Mouse (Mus musculus) embryo, embryonic 10.5 days (tissue): ENCODE data around the gene Slc25a3.

Experiments
- DNase-seq: peaks from one replicate; pipeline ENCODE4 v3.0.0-alpha.2; 2015; ENCODE audit warnings: low spot score

Slc25a3 gene

GRCm38 (mm10) chr10:91123828-91124822 lies at the start of gene Slc25a3:
TSS of gene Slc25a3 (minus strand) at chr10:91124059.
- DNase-seq = peak; percentile 98

GRCm38 (mm10) chr10:91172329-91173100 lies 48.7 kb upstream of the Slc25a3 start:
- no peak for DNase-seq

GRCm38 (mm10) chr10:91171455-91172328 lies 47.8 kb upstream of the Slc25a3 start:
- DNase-seq = peak; percentile 94

- DNase-seq = no peak
These were observed 47.2 kb upstream of the Slc25a3 start for GRCm38 (mm10) chr10:91171041-91171440.

- peak; percentile 95 for DNase-seq
These were observed 46.5 kb upstream of the Slc25a3 start for GRCm38 (mm10) chr10:91170143-91170941.

GRCm38 (mm10) chr10:91169414-91170065 lies 45.7 kb upstream of the Slc25a3 start:
- DNase-seq = no peak

GRCm38 (mm10) chr10:91167352-91167751 lies 43.5 kb upstream of the Slc25a3 start:
- DNase-seq = no peak

- peak; percentile 74 for DNase-seq
These were observed 43.0 kb upstream of the Slc25a3 start for GRCm38 (mm10) chr10:91166890-91167289.

GRCm38 (mm10) chr10:91165850-91166249 lies 42.0 kb upstream of the Slc25a3 start:
- DNase-seq = no peak

- no peak for DNase-seq
These were observed 40.6 kb upstream of the Slc25a3 start for GRCm38 (mm10) chr10:91164491-91164890.

GRCm38 (mm10) chr10:91162511-91163163 lies 38.8 kb upstream of the Slc25a3 start:
- DNase-seq = no peak

GRCm38 (mm10) chr10:91162077-91162476 lies 38.2 kb upstream of the Slc25a3 start:
- no peak for DNase-seq

GRCm38 (mm10) chr10:91161006-91161405 lies 37.1 kb upstream of the Slc25a3 start:
- DNase-seq = no peak

- DNase-seq = no peak
These were observed 34.6 kb upstream of the Slc25a3 start for GRCm38 (mm10) chr10:91158442-91158841.

GRCm38 (mm10) chr10:91156338-91156737 lies 32.5 kb upstream of the Slc25a3 start:
- DNase-seq = no peak

- DNase-seq = no peak
These were observed 30.1 kb upstream of the Slc25a3 start for GRCm38 (mm10) chr10:91153894-91154503.

GRCm38 (mm10) chr10:91145413-91145812 lies 21.6 kb upstream of the Slc25a3 start:
- no peak for DNase-seq

GRCm38 (mm10) chr10:91143313-91144230 lies 19.7 kb upstream of the Slc25a3 start:
- DNase-seq = no peak
